8 mouse cellular contexts compared by ENCODE assay signal in genomic region chr9:29201163-29202053, GRCm38 (mm10).
DNase-seq lines count a peak whose midpoint lies in the region; ATAC-seq and TF ChIP-seq lines count a peak whose summit lies in the region.
"Had no signal": no experiment of that assay in that cellular context is flagged by ENCODE, and none has a peak within 500 bp of the region (broad histone marks: within the 10 kb centered on the region; RNA-seq: fewer than 3 reads in every experiment).

No protein-coding gene starts in this region.

- intact Hi-C loops in left cerebral cortex, postnatal 14 days (cut with DNase I) = loop anchor here (2.0 kb wide), 1 partner anchor 257 kb away; no protein-coding TSS in a partner anchor

- no peak overlapping the region for H3K9ac ChIP-seq in intestine, embryonic 14.5 days (ENCODE audit: low read length)
- H3K9ac ChIP-seq: lung, embryonic 15.5 days had no signal

- H3K4me3 ChIP-seq in intestine, embryonic 14.5 days (ENCODE audit: low read depth, low read length) = no peak overlapping the region
- H3K4me3 ChIP-seq in olfactory bulb, adult 2 months (ENCODE audit: insufficient read depth, low read depth, low read length) = no peak overlapping the region
- H3K4me3 ChIP-seq: lung, embryonic 15.5 days had no signal

- 46% methylated on average over 14 of the region's 14 CpGs for WGBS in intestine, embryonic 14.5 days
- WGBS in olfactory bulb, adult 2 months = 27% methylated on average over 14 of the region's 14 CpGs

- H3K4me2 ChIP-seq in intestine, embryonic 14.5 days (ENCODE audit: low read length) = no peak overlapping the region
- H3K4me2 ChIP-seq: lung, embryonic 15.5 days had no signal

- no peak overlapping the region for H3K27ac ChIP-seq in intestine, embryonic 14.5 days (ENCODE audit: low read depth)
- H3K27ac ChIP-seq in olfactory bulb, adult 2 months (ENCODE audit: insufficient read depth, low read depth, low read length) = 0 out of 2 replicates have a peak overlapping the region, but pooled peaks have one; percentile 12
- H3K27ac ChIP-seq: lung, embryonic 15.5 days had no signal

- no peaks in the 10 kb centered on the region for H3K27me3 ChIP-seq in intestine, embryonic 14.5 days (replicated peaks; ENCODE audit: control insufficient read depth, insufficient read depth, low read length)
- H3K27me3 ChIP-seq: lung, embryonic 15.5 days had no signal

- ATAC-seq in intestine, embryonic 14.5 days (replicated peaks; ENCODE audit: low FRiP score, low TSS enrichment, low read depth) = 0 out of 2 replicates have a peak, but pooled peaks have one; percentile 53

- H3K4me1 ChIP-seq in intestine, embryonic 14.5 days (replicated peaks; ENCODE audit: control insufficient read depth, insufficient read depth, low read length) = 0 out of 2 replicates have a peak, but pooled peaks cover 2% of the 10 kb centered on the region
- H3K4me1 ChIP-seq in olfactory bulb, adult 2 months (ENCODE audit: control insufficient read depth, insufficient read depth, low read length) = peaks cover 9% of the 10 kb centered on the region
- H3K4me1 ChIP-seq: lung, embryonic 15.5 days had no signal

- H3K36me3 ChIP-seq in intestine, embryonic 14.5 days (ENCODE audit: control insufficient read depth, insufficient read depth, low read length) = no peaks in the 10 kb centered on the region
- H3K36me3 ChIP-seq: lung, embryonic 15.5 days had no signal

- peak; percentile 59 for DNase-seq in adrenal gland, adult 2 months
- peak; percentile 83 for DNase-seq in cerebellum, adult 11-12 months
- peak; percentile 38 to 56 for DNase-seq in frontal cortex, postnatal 10 days (ENCODE audit: low spot score in 2 of 2)
- peak; percentile 63 for DNase-seq in intestine, embryonic 14.5 days (ENCODE audit: low spot score)
- DNase-seq in left cerebral cortex, postnatal 14 days (ENCODE audit: low spot score in 2 of 2) = peak; percentile 68
- DNase-seq in spleen, adult 12 weeks (ENCODE audit: low spot score) = no peak

- H3K9me3 ChIP-seq in intestine, embryonic 14.5 days (ENCODE audit: control insufficient read depth, low read length) = no peaks in the 10 kb centered on the region
- H3K9me3 ChIP-seq: lung, embryonic 15.5 days had no signal

- no peak for TF ChIP-seq POLR2A in olfactory bulb, adult 2 months (IDR thresholded peaks at IDR 0.05; ENCODE audit: insufficient read depth, low read depth, low read length)

- 0 out of 2 replicates have a peak, but pooled peaks have one; percentile 18 for TF ChIP-seq CTCF in olfactory bulb, adult 2 months (IDR thresholded peaks at IDR 0.05; ENCODE audit: insufficient read depth, low read depth, low read length)
